ENCODE assay signal across 23 mouse cellular contexts in the genomic region with DNA sequence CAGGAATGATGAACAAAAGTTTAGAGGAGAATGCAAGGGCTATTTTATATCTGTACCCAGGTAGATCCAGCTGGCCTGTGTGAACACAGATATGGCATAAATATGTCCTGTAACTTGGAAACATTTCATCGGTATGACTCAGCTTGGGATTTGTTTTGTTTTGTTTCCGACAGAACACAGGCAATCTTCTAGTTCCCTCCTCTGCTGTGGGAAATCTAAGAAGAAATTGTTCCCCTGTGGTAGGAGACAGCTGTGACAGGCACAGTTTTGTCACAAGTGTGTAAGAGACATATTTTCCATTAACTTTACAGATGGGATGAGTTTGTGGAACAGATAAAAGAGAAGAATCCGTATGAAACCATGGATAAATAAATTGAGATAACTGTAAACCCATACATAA.
"Had no signal": no experiment of that assay in that cellular context is flagged by ENCODE, and none has a peak within 500 bp of the region (broad histone marks: within the 10 kb centered on the region; RNA-seq: fewer than 3 reads in every experiment).

No protein-coding gene starts in this region.

- H3K27ac ChIP-seq: heart, adult 2 months; heart, embryonic 13.5 days; heart, embryonic 15.5 days; hindbrain, embryonic 13.5 days; hindbrain, embryonic 15.5 days; hindbrain, postnatal 0 days; kidney, embryonic 15.5 days; kidney, postnatal 0 days; limb, embryonic 13.5 days; limb, embryonic 15.5 days; liver, embryonic 12.5 days; liver, embryonic 14.5 days had no signal

- H3K4me3 ChIP-seq: heart, adult 2 months; heart, embryonic 13.5 days; heart, embryonic 15.5 days; hindbrain, embryonic 13.5 days; hindbrain, embryonic 15.5 days; kidney, embryonic 15.5 days; limb, embryonic 13.5 days; limb, embryonic 15.5 days; liver, embryonic 12.5 days had no signal

- DNase-seq: gastrocnemius, postnatal 14 days; gastrocnemius, postnatal 36 days; heart, adult 11 months; heart, adult 2 months; heart, postnatal 14 days; heart, postnatal 36 days; kidney, adult 11 months; kidney, adult 2 months; kidney, adult 9 months; kidney, postnatal 14 days; kidney, postnatal 36 days; left cerebral cortex, postnatal 4 days had no signal

- H3K4me1 ChIP-seq: heart, embryonic 13.5 days; heart, embryonic 15.5 days; hindbrain, embryonic 13.5 days; hindbrain, embryonic 15.5 days; kidney, embryonic 15.5 days; limb, embryonic 13.5 days; limb, embryonic 15.5 days; liver, embryonic 12.5 days had no signal

- H3K27me3 ChIP-seq: heart, embryonic 13.5 days; heart, embryonic 15.5 days; hindbrain, embryonic 13.5 days; hindbrain, embryonic 15.5 days; kidney, embryonic 15.5 days; limb, embryonic 13.5 days; limb, embryonic 15.5 days; liver, embryonic 12.5 days had no signal
